ENCODE assay signal across 8 mouse cellular contexts in genomic region chr7:121077829-121078228, GRCm38 (mm10). TPM values are rescaled to one million over a fixed set of nuclear protein-coding genes. Genes with fewer than 3 reads are reported as not detected.
DNase-seq lines count a peak whose midpoint lies in the region; ATAC-seq and TF ChIP-seq lines count a peak whose summit lies in the region.

No protein-coding gene starts in this region.

- peak; percentile 56 for DNase-seq in thymus, adult 2 months
- DNase-seq in thymus, adult 18-20 months = no peak
- DNase-seq in cerebellum, adult 9-11 months = peak; percentile 43
- peak; percentile 47 for DNase-seq in hindlimb bud, embryonic 11.5 days (ENCODE audit: extremely low spot score, low read depth, low spot score)
- DNase-seq in left cerebral cortex, adult 18-20 months (ENCODE audit: low spot score in 2 of 2) = peak; percentile 72 to 78
- DNase-seq in midbrain, embryonic 11.5 days (ENCODE audit: low spot score, missing footprints) = peak; percentile 93
- peak; percentile 37 to 41 for DNase-seq in spleen, postnatal 36 days (ENCODE audit: low spot score in 2 of 2)

- ATAC-seq in frontal cortex, adult (ENCODE audit: low TSS enrichment) = peak; percentile 90
- peak; percentile 78 for ATAC-seq in midbrain, embryonic 11.5 days (ENCODE audit: low FRiP score)

- WGBS in thymus, adult 2 months = 63% methylated on average over 5 of the region's 5 CpGs
- WGBS in midbrain, embryonic 11.5 days = 16% methylated on average over 5 of the region's 5 CpGs

- H3K4me2 ChIP-seq in midbrain, embryonic 11.5 days = no peak overlapping the region

- H3K27me3 ChIP-seq in thymus, adult 2 months (ENCODE audit: control insufficient read depth, insufficient read depth, low read length) = no peaks in the 10 kb centered on the region
- no peaks in the 10 kb centered on the region for H3K27me3 ChIP-seq in midbrain, embryonic 11.5 days (ENCODE audit: control insufficient read depth, insufficient read depth, low read length)

- no peaks in the 10 kb centered on the region for H3K9me3 ChIP-seq in midbrain, embryonic 11.5 days (ENCODE audit: control insufficient read depth, low read length)

- TF ChIP-seq POLR2A in thymus, adult 2 months (IDR thresholded peaks at IDR 0.05; ENCODE audit: control insufficient read depth, extremely low read depth, insufficient read depth, low read length, poor library complexity) = no peak

- no peak overlapping the region for H3K27ac ChIP-seq in thymus, adult 2 months (ENCODE audit: control insufficient read depth, insufficient read depth, low read length)
- no peak overlapping the region for H3K27ac ChIP-seq in midbrain, embryonic 11.5 days (ENCODE audit: low read depth, low read length)

- H3K4me1 ChIP-seq in thymus, adult 2 months (replicated peaks; ENCODE audit: control insufficient read depth, insufficient read depth, low read length) = no peaks in the 10 kb centered on the region
- no peaks in the 10 kb centered on the region; the same call in 1 of the 2 replicates for H3K4me1 ChIP-seq in midbrain, embryonic 11.5 days (ENCODE audit: control insufficient read depth, insufficient read depth, low read length)

- H3K36me3 ChIP-seq in thymus, adult 2 months (ENCODE audit: control insufficient read depth, insufficient read depth, low read length) = no peaks in the 10 kb centered on the region; the same call in 1 of the 2 replicates
- H3K36me3 ChIP-seq in midbrain, embryonic 11.5 days (ENCODE audit: control insufficient read depth, insufficient read depth, low read length) = peaks cover 7% of the 10 kb centered on the region; the same call in 1 of the 2 replicates

- H3K9ac ChIP-seq in midbrain, embryonic 11.5 days (ENCODE audit: low read length) = no peak overlapping the region

- TF ChIP-seq CTCF in thymus, adult 2 months (IDR thresholded peaks at IDR 0.05; ENCODE audit: borderline replicate concordance, control insufficient read depth, extremely low read depth, insufficient read depth, low read length, poor library complexity) = peak; percentile 31; the same call in 1 of the 2 replicates

- no peak overlapping the region for H3K4me3 ChIP-seq in thymus, adult 2 months (ENCODE audit: control insufficient read depth, insufficient read depth, low read length)
- no peak overlapping the region for H3K4me3 ChIP-seq in midbrain, embryonic 11.5 days (ENCODE audit: low read depth, low read length)

RNA-seq across cellular contexts. Expression of gene Igsf6, which starts 3.5 kb away (rescaled TPM):
- polyA plus RNA-seq in thymus, adult 2 months (2012; rRNA removed) = 1.3 and 1.4 TPM in 2 replicates
- under 1 TPM; 0.33 to 0.45 TPM for total RNA-seq in left cerebral cortex, adult 18-20 months (2021)
- polyA plus RNA-seq in midbrain, embryonic 11.5 days (2014; fragmentation: Nextera tagmentation; extraction: Ambion mirVana) = 0.94 and 0.96 TPM in 2 replicates

RNA-seq across cellular contexts. Expression of gene Otoa, which starts 3.6 kb away (rescaled TPM):
- polyA plus RNA-seq in thymus, adult 2 months (2012; rRNA removed) = 0.22 and 0.81 TPM in 2 replicates
- total RNA-seq in left cerebral cortex, adult 18-20 months (2021) = under 1 TPM; 0.19 to 0.49 TPM
- polyA plus RNA-seq in midbrain, embryonic 11.5 days (2014; fragmentation: Nextera tagmentation; extraction: Ambion mirVana) = 0.06 and 0.14 TPM in 2 replicates

RNA-seq across cellular contexts. Expression of gene Mettl9, which starts 43.6 kb away (rescaled TPM):
- polyA plus RNA-seq in thymus, adult 2 months (2012; rRNA removed) = 20.7 and 28.1 TPM in 2 replicates
- total RNA-seq in left cerebral cortex, adult 18-20 months (2021) = 100 to 1,000 TPM in 1 of 2 experiments, 10 to 100 TPM in 1; 97.5 to 106 TPM
- polyA plus RNA-seq in midbrain, embryonic 11.5 days (2014; fragmentation: Nextera tagmentation; extraction: Ambion mirVana) = 284 and 290 TPM in 2 replicates

Comparison
In these comparisons a context has a peak if more than half of its experiments do, and no peak if none do; other contexts are left out.
1. DNase-seq: peak in thymus, adult 2 months (single experiment), cerebellum, adult 9-11 months (single experiment), hindlimb bud, embryonic 11.5 days (single experiment), left cerebral cortex, adult 18-20 months (2 of 2), midbrain, embryonic 11.5 days (single experiment) and spleen, postnatal 36 days (2 of 2); none in thymus, adult 18-20 months (0 of 2).